Mouse (Mus musculus) stomach, adult 2 months (tissue): ENCODE results near the gene Gm5624. TPM values are rescaled to one million over a fixed set of nuclear protein-coding genes. Genes with fewer than 3 reads are reported as not detected.

Experiments used
- polyA plus RNA-seq: library from polyadenylated mRNA; depleted of rRNA; stranded (reverse); fragments of >200 nt; gene quantifications from 2 replicates; pipeline ENCODE4 v1.2.3, GENCODE M21; 2012; rRNA removed

Gm5624 gene
- not detected in 2 replicates for polyA plus RNA-seq

GRCm38 (mm10) chr14:44627737-44628136, at the start of gene Gm5624:
TSS of gene Gm5624 (minus strand) at chr14:44627938.

GRCm38 (mm10) chr14:44582853-44583252, 44.9 kb downstream of the Gm5624 start, which contains the start of gene Gm8247:
TSS of gene Gm8247 (plus strand) at chr14:44583153.

DNA sequence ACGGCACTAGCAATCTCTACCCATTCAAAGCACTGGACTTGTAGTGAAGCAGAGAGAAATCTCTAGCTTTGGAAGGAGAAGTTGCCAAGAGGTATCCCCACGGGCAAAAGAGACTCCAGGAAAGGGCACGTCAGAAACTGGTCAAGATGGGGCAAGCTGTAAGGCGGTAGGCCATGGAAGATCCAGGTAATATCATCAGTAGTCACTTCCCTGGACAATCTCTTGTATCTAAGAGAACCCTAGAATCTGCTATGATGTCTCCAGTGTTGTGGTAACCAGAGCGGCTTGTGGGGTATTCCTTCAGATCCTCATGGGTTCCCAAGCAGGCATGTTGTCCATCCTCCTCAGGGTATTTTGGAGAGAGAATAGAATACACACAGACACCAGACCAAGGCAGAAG, 109.8 kb downstream of the Gm5624 start, which contains the start of gene Gm17093:
Gene Gm17093, plus strand, starts transcription at position 301 of the 400 bp plus-strand sequence.

Other genes with a start within 250 kb of the Gm5624 start
- gene Gm3371, start 217.2 kb downstream of the Gm5624 start, polyA plus RNA-seq = not detected in 2 replicates
- not detected in 2 replicates for gene Gm8232, start 194.3 kb downstream of the Gm5624 start, polyA plus RNA-seq
- not detected in 2 replicates for gene BC061237, start 135.5 kb downstream of the Gm5624 start, polyA plus RNA-seq
- gene Gm17093, start 109.7 kb downstream of the Gm5624 start, polyA plus RNA-seq = not detected in 2 replicates
- not detected in 2 replicates for gene Gm8247, start 44.8 kb downstream of the Gm5624 start, polyA plus RNA-seq
- not detected in 2 replicates for gene Gm8257, start 78.5 kb upstream of the Gm5624 start, polyA plus RNA-seq
- not detected in 2 replicates for gene Gm8267, start 122.4 kb upstream of the Gm5624 start, polyA plus RNA-seq
- gene Ptgdr, start 231.4 kb upstream of the Gm5624 start, polyA plus RNA-seq = 0.10 and 0.15 TPM in 2 replicates